Mouse (Mus musculus): ENCODE measurements around the gene Mta1. TPM values are rescaled to one million over a fixed set of nuclear protein-coding genes. Genes with fewer than 3 reads are reported as not detected.

The Mta1 gene
- polyA plus RNA-seq, 1 experiment from 2014 or later: 4.9 TPM

- no peak overlapping the region for H3K27ac ChIP-seq (ENCODE audit: low read depth, low read length)
- peaks cover 7% of the 10 kb centered on the region; the same call in 1 of the 2 replicates for H3K36me3 ChIP-seq (ENCODE audit: control insufficient read depth, insufficient read depth)
- WGBS: 93% methylated on average over 16 of the region's 16 CpGs
- peaks cover 15% of the 10 kb centered on the region for H3K4me1 ChIP-seq (replicated peaks; ENCODE audit: control insufficient read depth, insufficient read depth, low read length)
- H3K4me3 ChIP-seq (ENCODE audit: low read depth, low read length): no peak overlapping the region
- H3K9ac ChIP-seq (ENCODE audit: low read depth, low read length): no peak overlapping the region
- no peak for TF ChIP-seq CTCF (IDR thresholded peaks at IDR 0.05; ENCODE audit: low read depth)
- H3K4me2 ChIP-seq (replicated peaks; ENCODE audit: low read depth): no peak overlapping the region
- H3K27me3 ChIP-seq (replicated peaks; ENCODE audit: control insufficient read depth, insufficient read depth, low read length): peaks cover 34% of the 10 kb centered on the region
- no peaks in the 10 kb centered on the region for H3K9me3 ChIP-seq (ENCODE audit: control insufficient read depth)
- ATAC-seq: no peak
These were observed 46.8 kb downstream of the Mta1 start for GRCm38 (mm10) chr12:113144886-113145285.

GRCm38 (mm10) chr12:113145591-113145990, 47.5 kb downstream of the Mta1 start:
- ATAC-seq: no peak
- Histone ChIP-seq H3K27me3 (replicated peaks; ENCODE audit: control insufficient read depth, insufficient read depth, low read length) (peaks cover 30% of the 10 kb centered on the region), H3K4me3 (ENCODE audit: low read depth, low read length) (no peak overlapping the region), H3K36me3 (ENCODE audit: control insufficient read depth, insufficient read depth) (peaks cover 7% of the 10 kb centered on the region; the same call in 1 of the 2 replicates), H3K4me1 (replicated peaks; ENCODE audit: control insufficient read depth, insufficient read depth, low read length) (peaks cover 16% of the 10 kb centered on the region), H3K27ac (ENCODE audit: low read depth, low read length) (no peak overlapping the region), H3K9me3 (ENCODE audit: control insufficient read depth) (no peaks in the 10 kb centered on the region), H3K4me2 (replicated peaks; ENCODE audit: low read depth) (no peak overlapping the region), H3K9ac (ENCODE audit: low read depth, low read length) (no peak overlapping the region)
- WGBS: 87% methylated on average over 5 of the region's 5 CpGs
- no peak for TF ChIP-seq CTCF (IDR thresholded peaks at IDR 0.05; ENCODE audit: low read depth)

- Histone ChIP-seq H3K9ac (ENCODE audit: low read depth, low read length) (peak within 1 kb of the TSS; percentile 32; the same call in 1 of the 2 replicates), H3K4me1 (replicated peaks; ENCODE audit: control insufficient read depth, insufficient read depth, low read length) (peaks cover 20% of the 10 kb centered on the region), H3K9me3 (ENCODE audit: control insufficient read depth) (no peaks in the 10 kb centered on the region), H3K4me2 (replicated peaks; ENCODE audit: low read depth) (peak within 1 kb of the TSS; percentile 63), H3K4me3 (ENCODE audit: low read depth, low read length) (peak within 1 kb of the TSS; percentile 31), H3K36me3 (ENCODE audit: control insufficient read depth, insufficient read depth) (peaks cover 7% of the 10 kb centered on the region; the same call in 1 of the 2 replicates), H3K27ac (ENCODE audit: low read depth, low read length) (peak within 1 kb of the TSS; percentile 58), H3K27me3 (replicated peaks; ENCODE audit: control insufficient read depth, insufficient read depth, low read length) (peaks cover 22% of the 10 kb centered on the region)
- peak; percentile 94 for TF ChIP-seq CTCF (IDR thresholded peaks at IDR 0.05; ENCODE audit: low read depth)
- WGBS: 12% methylated on average over 45 of the region's 45 CpGs
- peak; percentile 40 for ATAC-seq
These were observed 48.3 kb downstream of the Mta1 start, which contains the start of gene Crip1 for GRCm38 (mm10) chr12:113146112-113147057. TSS of gene Crip1 (plus strand) at chr12:113146316.

- Histone ChIP-seq H3K4me3 (ENCODE audit: low read depth, low read length) (no peak overlapping the region), H3K36me3 (ENCODE audit: control insufficient read depth, insufficient read depth) (peaks cover 7% of the 10 kb centered on the region; the same call in 1 of the 2 replicates), H3K9ac (ENCODE audit: low read depth, low read length) (no peak overlapping the region), H3K4me2 (replicated peaks; ENCODE audit: low read depth) (no peak overlapping the region), H3K27me3 (replicated peaks; ENCODE audit: control insufficient read depth, insufficient read depth, low read length) (peaks cover 12% of the 10 kb centered on the region), H3K27ac (ENCODE audit: low read depth, low read length) (peak overlapping the region; percentile 58), H3K9me3 (ENCODE audit: control insufficient read depth) (no peaks in the 10 kb centered on the region), H3K4me1 (replicated peaks; ENCODE audit: control insufficient read depth, insufficient read depth, low read length) (peaks cover 20% of the 10 kb centered on the region)
- 75% methylated on average over 8 of the region's 8 CpGs for WGBS
- TF ChIP-seq CTCF (IDR thresholded peaks at IDR 0.05; ENCODE audit: low read depth): no peak
- no peak for ATAC-seq
These were observed 49.4 kb downstream of the Mta1 start for GRCm38 (mm10) chr12:113147481-113147880.

GRCm38 (mm10) chr12:113148381-113149035, 50.4 kb downstream of the Mta1 start:
- Histone ChIP-seq H3K4me3 (ENCODE audit: low read depth, low read length) (no peak overlapping the region), H3K4me1 (replicated peaks; ENCODE audit: control insufficient read depth, insufficient read depth, low read length) (peaks cover 20% of the 10 kb centered on the region), H3K9me3 (ENCODE audit: control insufficient read depth) (no peaks in the 10 kb centered on the region), H3K36me3 (ENCODE audit: control insufficient read depth, insufficient read depth) (peaks cover 7% of the 10 kb centered on the region; the same call in 1 of the 2 replicates), H3K27me3 (replicated peaks; ENCODE audit: control insufficient read depth, insufficient read depth, low read length) (peaks cover 9% of the 10 kb centered on the region), H3K9ac (ENCODE audit: low read depth, low read length) (no peak overlapping the region), H3K4me2 (replicated peaks; ENCODE audit: low read depth) (no peak overlapping the region; the same call in 1 of the 2 replicates), H3K27ac (ENCODE audit: low read depth, low read length) (0 out of 2 replicates have a peak overlapping the region, but pooled peaks have one; percentile 50)
- 36% methylated on average over 16 of the region's 16 CpGs for WGBS
- TF ChIP-seq CTCF (IDR thresholded peaks at IDR 0.05; ENCODE audit: low read depth): peak; percentile 76
- peak; percentile 31 for ATAC-seq

GRCm38 (mm10) chr12:113149341-113149740, 51.3 kb downstream of the Mta1 start:
- Histone ChIP-seq H3K27ac (ENCODE audit: low read depth, low read length) (no peak overlapping the region), H3K9me3 (ENCODE audit: control insufficient read depth) (no peaks in the 10 kb centered on the region), H3K4me3 (ENCODE audit: low read depth, low read length) (no peak overlapping the region), H3K36me3 (ENCODE audit: control insufficient read depth, insufficient read depth) (peaks cover 5% of the 10 kb centered on the region; the same call in 1 of the 2 replicates), H3K4me1 (replicated peaks; ENCODE audit: control insufficient read depth, insufficient read depth, low read length) (peaks cover 20% of the 10 kb centered on the region), H3K9ac (ENCODE audit: low read depth, low read length) (no peak overlapping the region), H3K4me2 (replicated peaks; ENCODE audit: low read depth) (no peak overlapping the region), H3K27me3 (replicated peaks; ENCODE audit: control insufficient read depth, insufficient read depth, low read length) (peaks cover 5% of the 10 kb centered on the region; the same call in 1 of the 2 replicates)
- no peak for ATAC-seq
- no peak for TF ChIP-seq CTCF (IDR thresholded peaks at IDR 0.05; ENCODE audit: low read depth)
- 69% methylated on average over 4 of the region's 4 CpGs for WGBS
